Mouse (Mus musculus): ENCODE data around the gene Scp2d1. TPM values are rescaled to one million over a fixed set of nuclear protein-coding genes. Genes with fewer than 3 reads are reported as not detected.
"Not testable (repeated sequence)": the region's sequence is repeated elsewhere in the genome, so short reads cannot be mapped to it uniquely, and the experiment has no call there.

Scp2d1 gene
- not detected in 2 replicates for polyA plus RNA-seq (2016; fragmentation: Nextera tagmentation; extraction: Ambion mirVana)

DNA sequence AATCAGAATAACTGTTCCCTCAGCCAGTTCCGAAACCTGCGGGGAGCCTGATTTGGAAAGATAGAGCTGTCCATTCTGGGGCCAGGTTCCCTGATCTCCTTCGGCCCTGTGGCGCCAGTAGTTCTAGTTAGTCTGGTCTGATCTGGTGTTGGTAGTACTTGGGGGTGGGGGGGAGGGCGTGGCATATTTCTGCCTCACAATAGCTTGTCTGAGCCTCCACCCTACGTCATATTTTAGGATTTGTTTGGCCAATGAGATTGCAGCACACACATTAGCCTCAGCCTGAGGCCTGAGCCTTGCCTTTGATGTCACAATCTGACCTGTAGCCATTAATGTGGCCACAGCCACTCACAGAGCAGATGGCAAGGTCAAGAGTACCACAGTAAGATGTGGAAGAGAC, at the start of gene Scp2d1:
Gene Scp2d1, plus strand, starts transcription at position 301 of the 400 bp plus-strand sequence.
- not testable (repeated sequence) for H3K4me3 ChIP-seq; H3K27me3 ChIP-seq (replicated peaks); H3K9ac ChIP-seq; H3K9me3 ChIP-seq (replicated peaks); H3K27ac ChIP-seq; H3K36me3 ChIP-seq; H3K4me1 ChIP-seq; ATAC-seq; H3K4me2 ChIP-seq
- WGBS (ENCODE audit: insufficient replicate concordance), result 59% methylated on average over 6 of the region's 6 CpGs

DNA sequence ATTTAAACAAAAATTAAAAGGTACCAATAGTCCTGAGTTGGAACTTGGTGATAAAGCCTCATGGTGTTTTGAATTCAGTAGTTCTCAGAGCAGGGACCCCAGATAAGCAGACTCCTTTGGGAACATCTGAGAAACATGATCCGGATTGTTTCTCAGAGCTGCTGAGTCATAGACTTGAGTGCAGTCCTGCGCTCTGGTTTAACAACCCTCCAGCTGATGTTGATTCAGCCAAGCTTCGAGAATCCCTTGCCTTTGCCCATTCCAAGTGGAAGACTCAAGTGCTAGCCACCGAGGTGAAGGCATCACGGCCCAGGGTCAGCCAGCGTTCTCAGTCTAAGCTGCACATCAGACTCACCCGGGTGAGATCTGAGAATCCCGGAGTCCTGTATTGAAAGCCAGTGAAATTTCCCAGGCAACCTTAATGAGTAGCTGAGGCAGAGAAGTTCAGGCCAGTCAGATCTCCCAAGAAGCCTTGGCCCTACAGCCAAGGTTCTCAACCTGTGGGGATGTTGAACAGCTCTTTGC, 48.8 kb upstream of the Scp2d1 start:
- no peaks in the 10 kb centered on the region for H3K4me1 ChIP-seq
- no peaks in the 10 kb centered on the region for H3K27me3 ChIP-seq (replicated peaks)
- no peak overlapping the region for H3K27ac ChIP-seq
- ATAC-seq, result no peak
- no peak overlapping the region for H3K4me3 ChIP-seq
- no peak overlapping the region for H3K9ac ChIP-seq
- H3K9me3 ChIP-seq (replicated peaks), result no peaks in the 10 kb centered on the region
- no peaks in the 10 kb centered on the region for H3K36me3 ChIP-seq
- 68% methylated on average over 8 of the region's 8 CpGs for WGBS (ENCODE audit: insufficient replicate concordance)
- no peak overlapping the region for H3K4me2 ChIP-seq

DNA sequence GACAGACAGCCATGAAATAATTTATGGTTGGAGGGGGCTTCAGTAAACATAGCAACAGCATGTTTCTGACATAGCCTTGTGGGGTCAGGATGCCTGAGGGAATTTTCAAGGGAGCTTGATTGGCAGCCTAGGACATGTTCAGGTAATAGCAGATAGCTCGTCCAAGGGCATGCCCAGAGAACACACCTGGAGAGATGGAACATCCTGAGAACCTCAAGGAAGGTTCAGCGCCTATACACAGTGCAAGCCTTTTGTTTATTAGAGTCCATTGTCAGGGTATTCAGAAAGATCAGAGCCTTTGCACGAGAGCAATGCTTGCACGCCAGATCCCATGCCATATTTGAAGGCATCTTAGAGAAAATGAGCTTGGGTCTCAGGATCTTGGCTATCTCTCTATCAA, 47.8 kb upstream of the Scp2d1 start:
- Histone ChIP-seq H3K4me3 (no peak overlapping the region), H3K27me3 (replicated peaks) (no peaks in the 10 kb centered on the region), H3K4me2 (no peak overlapping the region), H3K9me3 (replicated peaks) (no peaks in the 10 kb centered on the region), H3K36me3 (no peaks in the 10 kb centered on the region), H3K4me1 (no peaks in the 10 kb centered on the region), H3K9ac (no peak overlapping the region), H3K27ac (no peak overlapping the region)
- 73% methylated on average over 4 of the region's 4 CpGs for WGBS (ENCODE audit: insufficient replicate concordance)
- ATAC-seq, result no peak

DNA sequence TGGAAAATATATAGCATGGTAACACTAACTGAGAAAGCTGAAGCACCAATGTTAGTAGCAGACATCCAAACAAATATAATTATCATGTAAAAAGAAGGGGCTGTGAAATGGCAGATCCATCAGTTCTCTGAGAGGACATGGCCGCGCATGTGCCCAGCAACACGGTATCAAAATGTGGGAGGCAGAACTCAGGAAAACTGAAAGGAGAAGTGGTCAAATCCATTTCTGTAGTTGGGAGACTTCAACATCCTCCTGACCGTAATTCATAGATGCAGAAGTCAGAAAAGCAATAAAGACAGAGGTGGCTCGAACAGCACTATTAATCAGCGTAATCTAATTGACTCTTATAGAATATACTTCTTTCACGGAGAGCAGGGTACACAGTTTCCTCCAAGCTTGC, 44.2 kb upstream of the Scp2d1 start:
- Histone ChIP-seq H3K36me3 (no peaks in the 10 kb centered on the region), H3K4me3 (no peak overlapping the region), H3K27ac (no peak overlapping the region), H3K27me3 (replicated peaks) (no peaks in the 10 kb centered on the region), H3K9ac (no peak overlapping the region), H3K4me1 (no peaks in the 10 kb centered on the region), H3K9me3 (replicated peaks) (no peaks in the 10 kb centered on the region), H3K4me2 (no peak overlapping the region)
- WGBS (ENCODE audit: insufficient replicate concordance), result 66% methylated on average over 7 of the region's 7 CpGs
- ATAC-seq, result no peak

DNA sequence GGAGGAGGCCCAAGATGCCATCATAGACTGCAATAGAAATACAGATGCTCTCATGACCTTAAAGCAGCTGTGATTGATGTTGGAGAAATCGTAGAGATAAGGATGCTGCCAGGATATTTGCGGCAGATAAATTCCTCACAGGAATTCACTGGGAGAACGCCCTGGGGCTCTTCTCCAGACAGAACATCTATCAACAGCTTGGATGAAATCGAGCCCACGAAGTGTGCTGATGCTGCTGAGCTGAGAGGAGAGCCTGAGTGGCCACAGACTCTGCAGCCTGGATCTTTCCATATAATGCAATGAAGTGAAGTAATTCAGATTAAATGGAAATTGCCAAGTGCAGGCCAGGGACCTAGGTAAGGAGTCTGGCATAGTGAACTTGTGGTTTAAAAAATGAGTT, 42.7 kb upstream of the Scp2d1 start:
- no peak for ATAC-seq
- WGBS (ENCODE audit: insufficient replicate concordance), result 48% methylated on average over 5 of the region's 5 CpGs

DNA sequence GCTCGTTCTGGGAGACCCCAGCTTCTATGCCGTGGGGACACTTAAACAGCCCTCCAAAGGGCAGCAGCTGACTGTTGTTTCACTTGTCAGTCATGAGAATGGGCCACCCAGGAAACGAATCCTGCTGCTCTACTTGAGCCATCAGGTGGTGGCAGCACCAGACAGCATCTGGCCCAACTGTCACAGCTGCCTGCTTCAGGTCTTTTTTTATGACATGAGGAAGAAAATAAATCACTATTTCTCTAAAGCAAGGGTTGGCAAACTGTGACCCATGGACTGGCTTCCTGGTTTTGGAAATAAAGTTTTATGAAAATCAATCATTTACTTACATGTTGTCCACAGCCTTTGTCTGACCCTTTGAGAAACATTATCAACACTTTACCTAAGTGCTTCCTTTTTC, 41.6 kb upstream of the Scp2d1 start:
- H3K4me3 ChIP-seq, result no peak overlapping the region
- WGBS (ENCODE audit: insufficient replicate concordance), result 57% methylated on average over 3 of the region's 3 CpGs
- no peaks in the 10 kb centered on the region for H3K9me3 ChIP-seq (replicated peaks)
- H3K4me1 ChIP-seq, result no peaks in the 10 kb centered on the region
- ATAC-seq, result no peak
- no peak overlapping the region for H3K27ac ChIP-seq
- H3K9ac ChIP-seq, result no peak overlapping the region
- H3K4me2 ChIP-seq, result no peak overlapping the region
- H3K36me3 ChIP-seq, result no peaks in the 10 kb centered on the region
- no peaks in the 10 kb centered on the region for H3K27me3 ChIP-seq (replicated peaks)

More for the DNA sequence above, 42.7 kb upstream of the Scp2d1 start:
- Histone ChIP-seq H3K27ac (no peak overlapping the region), H3K27me3 (replicated peaks) (no peaks in the 10 kb centered on the region), H3K4me1 (no peaks in the 10 kb centered on the region), H3K9ac (no peak overlapping the region), H3K4me2 (no peak overlapping the region), H3K36me3 (no peaks in the 10 kb centered on the region), H3K9me3 (replicated peaks) (no peaks in the 10 kb centered on the region), H3K4me3 (no peak overlapping the region)

DNA sequence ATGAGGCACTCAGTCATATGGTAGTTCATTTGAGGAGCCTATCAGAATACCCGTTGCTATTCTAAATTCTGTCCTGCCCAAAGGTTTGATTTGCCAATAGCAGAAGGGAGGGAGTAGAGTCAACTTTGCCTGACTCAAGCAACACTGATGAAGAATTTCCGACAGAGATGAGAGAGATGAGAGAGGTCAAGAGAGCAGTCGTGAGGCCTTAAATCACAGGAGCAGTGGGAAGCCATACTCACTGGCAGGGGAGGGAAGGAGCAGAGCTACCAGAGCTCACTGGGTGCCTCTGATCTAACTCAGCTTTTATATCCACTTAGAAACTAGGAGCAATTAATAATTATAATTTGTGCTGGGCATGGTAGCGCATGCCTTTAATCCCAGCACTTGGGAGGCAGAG, 41.0 kb upstream of the Scp2d1 start:
- no peaks in the 10 kb centered on the region for H3K4me1 ChIP-seq
- ATAC-seq, result no peak
- H3K4me2 ChIP-seq, result no peak overlapping the region
- no peaks in the 10 kb centered on the region for H3K27me3 ChIP-seq (replicated peaks)
- 59% methylated on average over 4 of the region's 4 CpGs for WGBS (ENCODE audit: insufficient replicate concordance)
- no peaks in the 10 kb centered on the region for H3K36me3 ChIP-seq
- no peak overlapping the region for H3K4me3 ChIP-seq
- no peaks in the 10 kb centered on the region for H3K9me3 ChIP-seq (replicated peaks)
- no peak overlapping the region for H3K9ac ChIP-seq
- H3K27ac ChIP-seq, result no peak overlapping the region

DNA sequence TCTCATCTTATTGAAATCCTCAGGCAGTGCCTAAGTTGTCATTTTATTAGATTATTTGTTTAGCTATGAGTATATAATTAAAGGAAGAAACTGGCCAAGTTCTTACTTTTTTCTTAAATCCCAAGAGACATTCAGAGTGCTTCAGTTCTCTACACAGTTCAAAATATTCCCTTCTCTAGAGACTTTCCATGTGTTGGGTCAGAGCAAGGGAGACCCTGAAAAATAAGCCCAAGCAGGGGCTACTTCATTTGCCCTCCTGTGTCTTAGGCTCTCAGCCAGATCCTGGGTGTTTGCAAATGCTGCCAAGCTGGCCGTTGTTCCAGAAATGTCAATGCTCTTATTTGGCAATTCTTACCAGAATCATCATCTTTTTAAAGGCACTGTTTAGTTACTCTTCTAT, 40.3 kb upstream of the Scp2d1 start:
- Histone ChIP-seq H3K36me3 (no peaks in the 10 kb centered on the region), H3K4me2 (no peak overlapping the region), H3K27me3 (replicated peaks) (no peaks in the 10 kb centered on the region), H3K9ac (no peak overlapping the region), H3K9me3 (replicated peaks) (no peaks in the 10 kb centered on the region), H3K4me1 (no peaks in the 10 kb centered on the region), H3K27ac (no peak overlapping the region), H3K4me3 (no peak overlapping the region)
- WGBS (ENCODE audit: insufficient replicate concordance), result 68% methylated on average over 1 of the region's 1 CpGs
- no peak for ATAC-seq

DNA sequence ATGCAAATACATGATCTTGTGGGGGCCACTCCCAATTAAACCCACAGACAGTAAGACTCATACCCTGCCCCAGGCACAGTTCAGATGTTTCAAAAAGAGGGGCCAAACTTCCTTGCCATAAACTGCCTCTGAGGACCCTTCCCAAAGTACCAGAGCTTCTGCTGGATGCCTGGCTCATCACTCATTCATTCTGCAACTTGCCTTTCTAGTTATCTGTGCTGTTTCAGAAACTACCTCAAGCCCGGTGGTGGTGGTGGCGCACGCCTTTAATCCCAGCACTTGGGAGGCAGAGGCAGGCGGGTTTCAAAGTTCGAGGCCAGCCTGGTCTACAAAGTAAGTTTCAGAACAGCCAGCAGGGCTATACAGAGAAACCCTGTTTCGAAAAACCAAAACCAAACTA, 39.6 kb upstream of the Scp2d1 start:
- no peak overlapping the region for H3K4me3 ChIP-seq
- no peak overlapping the region for H3K4me2 ChIP-seq
- no peaks in the 10 kb centered on the region for H3K27me3 ChIP-seq (replicated peaks)
- H3K36me3 ChIP-seq, result no peaks in the 10 kb centered on the region
- H3K27ac ChIP-seq, result no peak overlapping the region
- 74% methylated on average over 6 of the region's 6 CpGs for WGBS (ENCODE audit: insufficient replicate concordance)
- no peak overlapping the region for H3K9ac ChIP-seq
- no peaks in the 10 kb centered on the region for H3K4me1 ChIP-seq
- H3K9me3 ChIP-seq (replicated peaks), result no peaks in the 10 kb centered on the region
- ATAC-seq, result no peak

DNA sequence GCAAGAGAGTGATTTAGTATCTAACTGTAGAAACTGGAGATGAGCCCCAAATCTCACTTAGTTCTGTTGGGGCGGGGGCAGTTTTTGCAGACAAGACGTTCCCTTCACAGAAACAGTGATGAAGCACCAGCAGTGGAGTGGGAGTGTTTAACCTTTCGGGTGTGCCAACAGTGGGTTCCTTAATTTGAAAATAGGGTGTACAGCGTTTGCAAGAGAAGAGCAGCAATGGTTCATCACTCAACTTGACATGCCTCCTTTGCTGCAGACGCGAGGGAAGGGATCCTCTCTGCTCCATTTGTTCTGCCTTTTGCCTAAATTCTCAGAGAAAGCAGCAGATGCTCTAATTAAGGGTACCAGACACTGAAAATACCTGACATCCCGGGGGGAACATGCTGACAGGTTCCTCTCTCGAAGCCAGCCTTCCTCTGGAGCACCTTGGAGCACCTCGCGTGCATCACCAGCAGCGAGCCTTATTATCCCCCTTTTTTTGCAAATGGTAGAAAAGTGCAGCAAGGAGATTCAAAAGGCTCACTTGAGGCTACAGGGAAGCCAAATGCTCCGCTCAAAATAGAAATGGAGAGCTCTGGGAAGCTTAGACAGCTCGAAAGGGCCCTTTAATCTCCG, 31.7 kb upstream of the Scp2d1 start:
- H3K4me1 ChIP-seq, result no peaks in the 10 kb centered on the region
- WGBS (ENCODE audit: insufficient replicate concordance), result 67% methylated on average over 14 of the region's 14 CpGs

DNA sequence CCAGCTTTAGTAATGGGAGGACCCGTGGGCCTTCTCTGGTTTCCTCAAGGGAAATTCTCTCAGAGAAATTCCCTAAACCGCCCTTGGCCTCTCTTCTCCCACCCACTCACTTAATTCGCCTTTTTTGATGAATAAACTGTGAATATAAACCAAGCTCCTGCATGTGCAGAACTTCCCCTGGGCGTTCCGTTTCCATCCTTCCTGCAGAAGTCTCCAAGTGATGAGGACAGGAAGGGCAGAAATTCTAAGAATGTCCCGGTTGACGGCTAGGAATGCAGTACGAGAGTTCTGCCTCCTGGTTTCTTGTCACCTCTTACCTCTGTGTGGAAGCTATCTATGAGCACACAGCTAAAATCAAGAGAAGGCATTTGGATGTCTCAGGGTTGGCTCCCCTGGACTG, 25.9 kb upstream of the Scp2d1 start:
- no peaks in the 10 kb centered on the region for H3K9me3 ChIP-seq (replicated peaks)
- ATAC-seq, result no peak
- H3K27ac ChIP-seq, result no peak overlapping the region
- no peaks in the 10 kb centered on the region for H3K36me3 ChIP-seq
- H3K4me2 ChIP-seq, result no peak overlapping the region
- H3K27me3 ChIP-seq (replicated peaks), result no peaks in the 10 kb centered on the region
- H3K4me1 ChIP-seq, result no peaks in the 10 kb centered on the region
- no peak overlapping the region for H3K4me3 ChIP-seq
- WGBS (ENCODE audit: insufficient replicate concordance), result 55% methylated on average over 8 of the region's 8 CpGs
- no peak overlapping the region for H3K9ac ChIP-seq

More for the DNA sequence above, 31.7 kb upstream of the Scp2d1 start:
- Histone ChIP-seq H3K4me2 (no peak overlapping the region), H3K27me3 (replicated peaks) (no peaks in the 10 kb centered on the region), H3K4me3 (no peak overlapping the region), H3K9ac (no peak overlapping the region), H3K27ac (no peak overlapping the region), H3K9me3 (replicated peaks) (no peaks in the 10 kb centered on the region), H3K36me3 (no peaks in the 10 kb centered on the region)
- ATAC-seq, result no peak

DNA sequence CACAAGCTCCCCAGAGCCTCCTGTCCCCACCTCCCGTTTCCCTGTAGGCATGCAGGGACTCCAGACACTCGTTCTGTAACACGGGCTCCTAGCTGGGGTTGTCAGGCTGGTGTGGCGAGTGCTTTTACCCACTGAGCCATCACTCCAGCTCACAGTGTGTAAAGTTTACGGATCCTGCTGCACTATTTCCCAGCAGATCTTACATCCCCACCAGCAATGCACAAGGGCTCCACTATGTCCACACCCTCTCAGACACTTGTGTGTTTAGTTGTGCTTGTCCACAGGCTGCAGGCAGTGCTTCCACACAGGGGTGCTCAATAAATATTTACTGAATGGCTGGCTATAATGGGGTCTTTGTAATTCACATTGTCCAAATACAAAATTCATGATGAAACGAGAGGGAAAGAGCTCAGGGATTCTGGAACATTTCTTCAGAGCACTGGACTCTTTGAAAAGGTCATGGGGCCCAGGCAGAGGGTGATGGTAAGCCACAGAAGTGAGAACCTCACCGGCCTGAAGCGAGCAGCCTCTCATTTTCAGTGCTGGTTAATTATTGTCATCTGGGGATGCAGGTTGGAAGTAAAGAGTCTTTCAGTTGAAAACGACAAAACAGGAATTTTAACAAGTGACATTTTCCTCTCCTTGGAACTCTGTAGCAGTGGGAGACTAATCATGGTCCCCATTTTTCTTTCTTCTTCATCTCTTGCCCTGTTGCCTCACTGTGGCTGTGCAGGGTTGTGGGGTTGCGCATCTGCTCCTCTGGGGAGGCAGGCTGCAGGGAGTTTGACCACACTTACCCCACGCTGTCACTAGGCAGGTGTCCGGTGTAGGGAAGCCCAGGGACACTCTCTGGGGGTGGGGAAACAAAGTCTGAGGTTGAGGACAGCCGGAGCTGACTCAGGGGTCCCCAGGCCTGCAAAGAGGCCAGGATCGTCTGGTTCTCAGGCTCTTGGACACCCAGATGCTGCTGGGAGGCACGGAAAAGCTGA, 15.4 kb upstream of the Scp2d1 start:
- WGBS (ENCODE audit: insufficient replicate concordance), result 51% methylated on average over 15 of the region's 15 CpGs
- Histone ChIP-seq H3K27me3 (replicated peaks) (no peaks in the 10 kb centered on the region), H3K4me2 (no peak overlapping the region), H3K27ac (no peak overlapping the region), H3K4me3 (no peak overlapping the region), H3K9me3 (replicated peaks) (no peaks in the 10 kb centered on the region), H3K4me1 (no peaks in the 10 kb centered on the region), H3K9ac (no peak overlapping the region), H3K36me3 (no peaks in the 10 kb centered on the region)
- ATAC-seq, result no peak
